24 mouse cellular contexts compared by ENCODE assay signal in the genomic region with DNA sequence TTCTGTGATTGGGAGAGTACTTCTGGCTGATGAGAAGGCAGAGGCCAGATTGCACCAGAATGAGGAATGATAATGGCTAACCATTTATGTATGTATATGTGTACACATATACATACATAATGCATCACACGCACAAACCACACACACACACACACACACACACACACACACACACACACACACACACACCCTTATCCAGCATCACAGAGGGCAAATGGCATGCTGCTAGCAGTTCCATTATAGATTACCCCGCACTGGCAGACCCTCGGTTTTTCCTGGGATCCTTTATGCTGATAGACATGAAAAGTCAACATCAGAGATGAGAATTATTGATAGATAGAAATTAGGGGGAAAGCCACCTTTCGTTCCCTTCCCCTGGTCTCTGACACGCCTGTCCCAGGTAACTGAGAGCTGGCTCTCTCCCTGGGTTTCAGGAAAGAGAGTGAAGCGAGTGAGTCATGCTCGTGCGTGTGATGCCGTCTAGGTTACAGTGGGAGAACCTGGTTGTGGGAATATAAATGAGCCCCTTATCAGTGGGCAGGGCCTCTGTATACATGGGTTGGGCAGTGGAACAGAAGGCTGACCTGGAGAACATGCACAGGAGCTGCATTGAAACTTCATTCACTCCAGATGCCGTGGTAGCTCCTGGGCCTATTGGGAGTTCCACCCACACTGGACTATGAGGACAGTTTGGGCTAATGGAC. TPM values are rescaled to one million over a fixed set of nuclear protein-coding genes. Genes with fewer than 3 reads are reported as not detected.
"Had no signal": no experiment of that assay in that cellular context is flagged by ENCODE, and none has a peak within 500 bp of the region (broad histone marks: within the 10 kb centered on the region; RNA-seq: fewer than 3 reads in every experiment).

No protein-coding gene starts in this region.

- DNase-seq: kidney, adult 11 months; kidney, adult 9 months; kidney, postnatal 14 days; kidney, postnatal 4 days; layer of hippocampus, postnatal 36 days; liver, embryonic 13.5 days; lung, adult 2 months; lung, postnatal 36 days; retina, postnatal 1 day; thymus, postnatal 36 days had no signal

- H3K4me2 ChIP-seq: hindbrain, embryonic 15.5 days; liver, embryonic 13.5 days; midbrain, embryonic 13.5 days; neural tube, embryonic 13.5 days had no signal

- H3K27ac ChIP-seq: hindbrain, embryonic 15.5 days; layer of hippocampus, adult 2 months; left cerebral cortex, adult 2 months; liver, embryonic 13.5 days; midbrain, embryonic 10.5 days; midbrain, embryonic 13.5 days; neural tube, embryonic 13.5 days had no signal

- H3K9me3 ChIP-seq: hindbrain, embryonic 15.5 days; liver, embryonic 13.5 days; megakaryocyte, embryonic 14.5 days; midbrain, embryonic 10.5 days; midbrain, embryonic 13.5 days; neural tube, embryonic 13.5 days had no signal

- H3K9ac ChIP-seq: hindbrain, embryonic 15.5 days; liver, embryonic 13.5 days; midbrain, embryonic 13.5 days; neural tube, embryonic 13.5 days had no signal

- H3K4me1 ChIP-seq: hindbrain, embryonic 15.5 days; liver, embryonic 13.5 days; megakaryocyte, embryonic 14.5 days; midbrain, embryonic 10.5 days; midbrain, embryonic 13.5 days; neural tube, embryonic 13.5 days had no signal

- H3K27me3 ChIP-seq: hindbrain, embryonic 15.5 days; liver, embryonic 13.5 days; megakaryocyte, embryonic 14.5 days; midbrain, embryonic 13.5 days; neural tube, embryonic 13.5 days had no signal

- H3K36me3 ChIP-seq: hindbrain, embryonic 15.5 days; liver, embryonic 13.5 days; midbrain, embryonic 10.5 days; midbrain, embryonic 13.5 days; neural tube, embryonic 13.5 days had no signal

- ATAC-seq: midbrain, embryonic 13.5 days; midbrain, embryonic 16.5 days had no signal

- H3K4me3 ChIP-seq: hindbrain, embryonic 15.5 days; layer of hippocampus, adult 2 months; left cerebral cortex, adult 2 months; liver, embryonic 13.5 days; megakaryocyte, embryonic 14.5 days; midbrain, embryonic 10.5 days; midbrain, embryonic 13.5 days; myocyte; neural tube, embryonic 13.5 days had no signal

RNA-seq across cellular contexts. Expression of gene Ereg, which starts 23.6 kb away (rescaled TPM):
- polyA plus RNA-seq: kidney, embryonic 16.5 days; limb, embryonic 11.5 days; midbrain, embryonic 10.5 days; midbrain, embryonic 13.5 days; midbrain, embryonic 16.5 days; neural tube, embryonic 13.5 days; spleen, adult 2 months had no signal

RNA-seq across cellular contexts. Expression of gene Areg, which starts 41.3 kb away (rescaled TPM):
- polyA plus RNA-seq: limb, embryonic 11.5 days; liver, adult 2 months; liver, embryonic 13.5 days; liver, embryonic 16.5 days; midbrain, embryonic 10.5 days; midbrain, embryonic 13.5 days; spleen, adult 2 months had no signal
